14 mouse cellular contexts compared by ENCODE assay signal in genomic region chr2:74899973-74900372, GRCm38 (mm10).
A peak's percentile ranks its signal among the peaks of the same experiment; 100 is the strongest.
DNase-seq lines count a peak whose midpoint lies in the region; ATAC-seq lines count a peak whose summit lies in the region.
"Had no signal": no experiment of that assay in that cellular context is flagged by ENCODE, and none has a peak within 500 bp of the region (broad histone marks: within the 10 kb centered on the region; RNA-seq: fewer than 3 reads in every experiment).

No protein-coding gene starts in this region.

- H3K4me3 ChIP-seq in kidney, embryonic 14.5 days (ENCODE audit: low read length), result no peak overlapping the region
- H3K4me3 ChIP-seq: forebrain, embryonic 10.5 days; liver, embryonic 13.5 days had no signal

- peaks cover 8% of the 10 kb centered on the region; the same call in 1 of the 2 replicates for H3K4me1 ChIP-seq in kidney, embryonic 14.5 days (ENCODE audit: control insufficient read depth, insufficient read depth, low read length)
- H3K4me1 ChIP-seq: liver, embryonic 13.5 days had no signal

- no peak overlapping the region for H3K9ac ChIP-seq in kidney, embryonic 14.5 days (ENCODE audit: low read depth, low read length)
- H3K9ac ChIP-seq: liver, embryonic 13.5 days had no signal

- DNase-seq in adrenal gland, postnatal 10 days, result peak; percentile 10
- no peak for DNase-seq in adrenal gland, adult 18-20 months (ENCODE audit: low spot score in 2 of 2)
- peak; percentile 69 for DNase-seq in embryo, embryonic 10 days (ENCODE audit: low spot score)
- peak; percentile 78 for DNase-seq in lung, postnatal 10 days
- DNase-seq in urinary bladder, postnatal 10 days (ENCODE audit: low spot score), result no peak
- DNase-seq in layer of hippocampus, postnatal 25 days (ENCODE audit: extremely low spot score in 1 of 2, low spot score in 1 of 2), result no peak
- DNase-seq in testis, postnatal 14 days (ENCODE audit: low spot score), result no peak
- DNase-seq: cerebellum, adult 9-11 months; gastrocnemius, postnatal 14 days; heart, postnatal 14 days; liver, embryonic 13.5 days; thymus, postnatal 36 days had no signal

- ATAC-seq in kidney, embryonic 14.5 days (ENCODE audit: low FRiP score, low TSS enrichment), result peak; percentile 55; the same call in 1 of the 2 replicates

- no peaks in the 10 kb centered on the region for H3K36me3 ChIP-seq in kidney, embryonic 14.5 days (ENCODE audit: control insufficient read depth, insufficient read depth, low read length)
- H3K36me3 ChIP-seq: forebrain, embryonic 10.5 days; liver, embryonic 13.5 days had no signal

- H3K27ac ChIP-seq in kidney, embryonic 14.5 days (ENCODE audit: low read depth, low read length), result no peak overlapping the region
- H3K27ac ChIP-seq: forebrain, embryonic 10.5 days; liver, embryonic 13.5 days had no signal

- H3K4me2 ChIP-seq in kidney, embryonic 14.5 days (replicated peaks; ENCODE audit: low read depth, low read length), result no peak overlapping the region
- H3K4me2 ChIP-seq: liver, embryonic 13.5 days had no signal

- H3K27me3 ChIP-seq in kidney, embryonic 14.5 days (ENCODE audit: control insufficient read depth, insufficient read depth, low read length), result no peaks in the 10 kb centered on the region
- H3K27me3 ChIP-seq: liver, embryonic 13.5 days had no signal

- WGBS in kidney, embryonic 14.5 days, result 13% methylated on average over 5 of the region's 5 CpGs

- H3K9me3 ChIP-seq in kidney, embryonic 14.5 days (ENCODE audit: control insufficient read depth, low read length), result no peaks in the 10 kb centered on the region
- H3K9me3 ChIP-seq: forebrain, embryonic 10.5 days; liver, embryonic 13.5 days had no signal

Comparison
In these comparisons a context has a peak if more than half of its experiments do, and no peak if none do; other contexts are left out.
1. DNase-seq: peak in adrenal gland, postnatal 10 days (single experiment), embryo, embryonic 10 days (single experiment) and lung, postnatal 10 days (single experiment); none in adrenal gland, adult 18-20 months (0 of 2), urinary bladder, postnatal 10 days (single experiment), layer of hippocampus, postnatal 25 days (0 of 2) and testis, postnatal 14 days (single experiment).